Mouse (Mus musculus): ENCODE measurements around the gene Eea1. TPM values are rescaled to one million over a fixed set of nuclear protein-coding genes. Genes with fewer than 3 reads are reported as not detected.

Gene Eea1
- polyA plus RNA-seq, 1 experiment from 2014 or later = 10.3 TPM

DNA sequence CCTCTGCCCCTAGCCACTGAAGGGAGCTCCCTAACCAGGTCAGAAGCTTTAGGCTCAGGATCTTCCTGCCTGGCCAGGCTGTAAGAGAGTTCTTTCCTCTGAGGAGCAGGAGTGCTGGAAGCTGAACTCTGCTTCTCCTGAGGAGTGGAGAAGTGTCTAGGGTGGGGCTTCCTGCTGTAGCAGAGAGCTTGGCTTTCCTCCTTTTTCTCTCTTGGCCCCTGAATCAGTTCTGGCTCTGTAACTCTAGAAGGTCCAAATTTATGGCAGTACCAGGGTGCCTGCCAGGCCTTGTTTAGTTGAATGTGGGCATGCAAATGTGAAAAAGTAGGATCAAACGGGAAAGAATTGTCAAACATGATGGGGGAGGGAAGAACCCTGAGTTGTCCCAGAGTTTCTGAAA, 17.1 kb downstream of the Eea1 start:
- Histone ChIP-seq H3K4me2 (ENCODE audit: low read depth, severe bottlenecking) (no peak overlapping the region), H3K9ac (ENCODE audit: low read length) (no peak overlapping the region), H3K4me3 (ENCODE audit: low read depth, low read length) (no peak overlapping the region), H3K27ac (replicated peaks; ENCODE audit: low read depth, low read length) (no peak overlapping the region), H3K4me1 (ENCODE audit: control insufficient read depth, insufficient read depth, low read length) (no peaks in the 10 kb centered on the region), H3K36me3 (ENCODE audit: control insufficient read depth, insufficient read depth, low read length) (no peaks in the 10 kb centered on the region), H3K9me3 (ENCODE audit: control insufficient read depth, low read length) (no peaks in the 10 kb centered on the region), H3K27me3 (ENCODE audit: control insufficient read depth, insufficient read depth, low read length) (no peaks in the 10 kb centered on the region)
- ATAC-seq (ENCODE audit: insufficient number of reproducible peaks, low FRiP score, low TSS enrichment, low read depth) = no peak
- DNase-seq (ENCODE audit: low spot score) = no peak
- 53% methylated on average over 1 of the region's 1 CpGs for WGBS

DNA sequence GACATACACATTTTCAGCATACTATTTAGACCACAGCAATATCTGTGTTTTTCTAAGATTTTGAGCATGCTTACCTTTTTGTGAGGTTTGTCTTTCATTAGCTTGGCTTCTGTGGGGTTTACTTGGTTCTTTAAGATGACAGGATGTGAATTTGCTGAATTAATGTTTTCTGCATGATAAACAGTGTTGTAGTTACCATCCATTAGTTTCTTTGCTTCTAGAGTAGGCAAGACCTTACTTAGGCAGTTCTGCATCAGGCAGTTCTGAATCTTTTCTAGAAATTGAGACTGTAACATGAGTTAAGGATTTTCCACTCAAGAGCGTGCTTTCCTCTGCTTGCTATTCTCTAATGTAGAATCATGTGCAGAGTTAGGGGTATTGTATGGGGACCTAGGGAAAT, 24.2 kb downstream of the Eea1 start:
- no peak for DNase-seq (ENCODE audit: low spot score)
- ATAC-seq (ENCODE audit: insufficient number of reproducible peaks, low FRiP score, low TSS enrichment, low read depth) = no peak
- H3K9me3 ChIP-seq (ENCODE audit: control insufficient read depth, low read length) = no peaks in the 10 kb centered on the region
- H3K4me2 ChIP-seq (ENCODE audit: low read depth, severe bottlenecking) = no peak overlapping the region
- no peak overlapping the region for H3K9ac ChIP-seq (ENCODE audit: low read length)
- H3K27me3 ChIP-seq (ENCODE audit: control insufficient read depth, insufficient read depth, low read length) = no peaks in the 10 kb centered on the region
- WGBS = 90% methylated on average over 1 of the region's 1 CpGs
- no peak overlapping the region for H3K27ac ChIP-seq (replicated peaks; ENCODE audit: low read depth, low read length)
- H3K4me3 ChIP-seq (ENCODE audit: low read depth, low read length) = no peak overlapping the region
- no peaks in the 10 kb centered on the region for H3K36me3 ChIP-seq (ENCODE audit: control insufficient read depth, insufficient read depth, low read length)
- no peaks in the 10 kb centered on the region for H3K4me1 ChIP-seq (ENCODE audit: control insufficient read depth, insufficient read depth, low read length)

DNA sequence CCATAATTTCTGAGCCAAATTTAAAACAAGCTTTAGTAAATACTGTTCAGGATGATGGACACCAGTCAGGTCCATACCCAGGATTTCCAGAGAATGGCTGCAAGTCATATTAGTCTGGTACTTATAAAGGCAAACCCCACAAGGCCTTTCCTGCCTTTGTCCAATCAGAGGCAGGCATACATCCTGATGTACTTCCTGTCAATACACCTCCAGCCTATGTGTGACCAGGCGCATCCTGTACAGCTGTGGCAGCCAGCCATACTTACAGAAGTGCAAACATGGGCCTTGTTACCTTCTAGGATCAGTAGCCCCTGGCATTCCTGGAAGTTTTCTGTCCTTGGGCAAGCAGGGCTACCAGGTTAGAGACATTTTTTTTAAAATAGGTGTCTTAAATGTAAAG, 29.2 kb downstream of the Eea1 start:
- no peak overlapping the region for H3K4me2 ChIP-seq (ENCODE audit: low read depth, severe bottlenecking)
- no peak overlapping the region for H3K4me3 ChIP-seq (ENCODE audit: low read depth, low read length)
- H3K27me3 ChIP-seq (ENCODE audit: control insufficient read depth, insufficient read depth, low read length) = no peaks in the 10 kb centered on the region
- H3K9me3 ChIP-seq (ENCODE audit: control insufficient read depth, low read length) = no peaks in the 10 kb centered on the region
- no peaks in the 10 kb centered on the region for H3K36me3 ChIP-seq (ENCODE audit: control insufficient read depth, insufficient read depth, low read length)
- 84% methylated on average over 1 of the region's 1 CpGs for WGBS
- DNase-seq (ENCODE audit: low spot score) = no peak
- H3K27ac ChIP-seq (replicated peaks; ENCODE audit: low read depth, low read length) = no peak overlapping the region
- ATAC-seq (ENCODE audit: insufficient number of reproducible peaks, low FRiP score, low TSS enrichment, low read depth) = no peak
- H3K9ac ChIP-seq (ENCODE audit: low read length) = no peak overlapping the region
- H3K4me1 ChIP-seq (ENCODE audit: control insufficient read depth, insufficient read depth, low read length) = no peaks in the 10 kb centered on the region

DNA sequence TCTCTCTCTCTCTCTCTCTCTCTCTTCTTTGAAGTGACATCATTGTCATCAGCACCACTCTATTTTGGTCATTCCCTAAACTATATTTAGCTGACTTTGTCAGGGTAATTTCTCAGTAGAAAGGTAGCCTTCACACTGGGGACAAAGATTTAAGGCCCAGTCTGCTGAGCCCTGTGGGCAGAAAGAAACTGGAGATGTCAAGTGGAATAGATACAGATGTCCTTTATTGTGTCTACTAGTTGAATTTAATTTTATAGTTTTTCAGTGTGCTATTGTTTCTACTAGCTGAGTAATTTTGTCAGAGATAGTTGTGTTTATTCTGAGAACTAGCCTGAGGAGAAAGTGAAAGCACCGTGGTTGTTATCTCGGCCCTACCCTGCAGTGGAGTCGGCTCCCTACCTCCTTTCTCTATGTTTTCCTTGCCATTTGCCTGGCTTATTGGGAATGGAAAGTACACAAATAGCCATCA, 30.3 kb downstream of the Eea1 start:
- no peak overlapping the region for H3K4me2 ChIP-seq (ENCODE audit: low read depth, severe bottlenecking)
- ATAC-seq (ENCODE audit: insufficient number of reproducible peaks, low FRiP score, low TSS enrichment, low read depth) (no peak), DNase-seq (ENCODE audit: low spot score) (no peak)
- H3K4me3 ChIP-seq (ENCODE audit: low read depth, low read length) = no peak overlapping the region
- no peaks in the 10 kb centered on the region for H3K27me3 ChIP-seq (ENCODE audit: control insufficient read depth, insufficient read depth, low read length)
- no peaks in the 10 kb centered on the region for H3K4me1 ChIP-seq (ENCODE audit: control insufficient read depth, insufficient read depth, low read length)
- no peaks in the 10 kb centered on the region for H3K36me3 ChIP-seq (ENCODE audit: control insufficient read depth, insufficient read depth, low read length)
- H3K9ac ChIP-seq (ENCODE audit: low read length) = no peak overlapping the region
- no peaks in the 10 kb centered on the region for H3K9me3 ChIP-seq (ENCODE audit: control insufficient read depth, low read length)
- no peak overlapping the region for H3K27ac ChIP-seq (replicated peaks; ENCODE audit: low read depth, low read length)
- 85% methylated on average over 3 of the region's 3 CpGs for WGBS

- Histone ChIP-seq H3K27me3 (ENCODE audit: control insufficient read depth, insufficient read depth, low read length) (no peaks in the 10 kb centered on the region), H3K27ac (replicated peaks; ENCODE audit: low read depth, low read length) (no peak overlapping the region), H3K9me3 (ENCODE audit: control insufficient read depth, low read length) (no peaks in the 10 kb centered on the region), H3K9ac (ENCODE audit: low read length) (no peak overlapping the region), H3K36me3 (ENCODE audit: control insufficient read depth, insufficient read depth, low read length) (no peaks in the 10 kb centered on the region), H3K4me2 (ENCODE audit: low read depth, severe bottlenecking) (no peak overlapping the region), H3K4me1 (ENCODE audit: control insufficient read depth, insufficient read depth, low read length) (no peaks in the 10 kb centered on the region), H3K4me3 (ENCODE audit: low read depth, low read length) (no peak overlapping the region)
- WGBS = 84% methylated on average over 4 of the region's 4 CpGs
- ATAC-seq (ENCODE audit: insufficient number of reproducible peaks, low FRiP score, low TSS enrichment, low read depth) = no peak
- DNase-seq (ENCODE audit: low spot score) = no peak
Measured at GRCm38 (mm10) chr10:95971341-95971740, 30.9 kb downstream of the Eea1 start.

DNA sequence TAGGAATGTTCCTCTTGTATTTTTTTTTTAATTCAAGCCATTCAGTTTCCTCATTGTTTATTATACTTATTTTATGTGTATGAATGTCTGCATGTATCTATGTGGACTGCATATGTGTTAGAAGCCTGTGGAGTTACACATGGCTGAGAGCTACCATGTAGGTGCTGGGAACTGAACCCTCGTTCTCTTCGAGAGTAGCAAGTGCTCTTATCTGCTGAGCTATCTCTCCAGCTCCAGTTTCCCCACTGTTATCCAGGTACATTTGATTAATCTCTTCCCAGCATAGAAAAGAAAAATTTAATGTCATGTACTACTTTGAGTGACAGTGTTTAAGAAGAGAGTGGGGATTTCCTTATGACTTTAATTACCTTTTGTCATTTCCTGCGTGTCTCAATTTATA, 31.5 kb downstream of the Eea1 start:
- no peaks in the 10 kb centered on the region for H3K4me1 ChIP-seq (ENCODE audit: control insufficient read depth, insufficient read depth, low read length)
- 89% methylated on average over 3 of the region's 3 CpGs for WGBS
- DNase-seq (ENCODE audit: low spot score) = no peak
- no peaks in the 10 kb centered on the region for H3K27me3 ChIP-seq (ENCODE audit: control insufficient read depth, insufficient read depth, low read length)
- no peaks in the 10 kb centered on the region for H3K36me3 ChIP-seq (ENCODE audit: control insufficient read depth, insufficient read depth, low read length)
- no peak overlapping the region for H3K9ac ChIP-seq (ENCODE audit: low read length)
- no peak overlapping the region for H3K27ac ChIP-seq (replicated peaks; ENCODE audit: low read depth, low read length)
- no peak overlapping the region for H3K4me2 ChIP-seq (ENCODE audit: low read depth, severe bottlenecking)
- ATAC-seq (ENCODE audit: insufficient number of reproducible peaks, low FRiP score, low TSS enrichment, low read depth) = no peak
- no peak overlapping the region for H3K4me3 ChIP-seq (ENCODE audit: low read depth, low read length)
- H3K9me3 ChIP-seq (ENCODE audit: control insufficient read depth, low read length) = no peaks in the 10 kb centered on the region

DNA sequence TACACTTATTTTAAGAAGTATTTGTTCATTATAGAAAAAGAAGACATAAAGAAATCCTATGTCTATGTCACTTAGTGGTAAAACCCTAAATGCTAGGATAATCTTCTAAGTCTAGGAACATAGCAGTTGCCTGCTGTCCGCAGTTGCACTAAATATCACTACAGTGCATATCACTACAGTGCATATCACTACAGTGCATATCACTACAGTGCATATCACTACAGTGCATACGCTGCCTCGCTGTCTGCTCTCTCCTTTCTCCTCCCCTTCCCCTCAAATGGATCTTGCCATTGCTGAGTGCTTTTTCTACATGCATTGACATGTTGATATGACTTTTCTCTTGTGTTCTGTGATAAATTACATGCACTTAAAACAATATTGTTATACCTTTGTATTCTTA, 34.0 kb downstream of the Eea1 start:
- Histone ChIP-seq H3K27ac (replicated peaks; ENCODE audit: low read depth, low read length) (no peak overlapping the region), H3K27me3 (ENCODE audit: control insufficient read depth, insufficient read depth, low read length) (no peaks in the 10 kb centered on the region), H3K36me3 (ENCODE audit: control insufficient read depth, insufficient read depth, low read length) (no peaks in the 10 kb centered on the region), H3K4me2 (ENCODE audit: low read depth, severe bottlenecking) (no peak overlapping the region), H3K4me3 (ENCODE audit: low read depth, low read length) (no peak overlapping the region), H3K9me3 (ENCODE audit: control insufficient read depth, low read length) (no peaks in the 10 kb centered on the region), H3K4me1 (ENCODE audit: control insufficient read depth, insufficient read depth, low read length) (no peaks in the 10 kb centered on the region), H3K9ac (ENCODE audit: low read length) (no peak overlapping the region)
- no peak for ATAC-seq (ENCODE audit: insufficient number of reproducible peaks, low FRiP score, low TSS enrichment, low read depth)
- no peak for DNase-seq (ENCODE audit: low spot score)
- WGBS = 91% methylated on average over 3 of the region's 3 CpGs

DNA sequence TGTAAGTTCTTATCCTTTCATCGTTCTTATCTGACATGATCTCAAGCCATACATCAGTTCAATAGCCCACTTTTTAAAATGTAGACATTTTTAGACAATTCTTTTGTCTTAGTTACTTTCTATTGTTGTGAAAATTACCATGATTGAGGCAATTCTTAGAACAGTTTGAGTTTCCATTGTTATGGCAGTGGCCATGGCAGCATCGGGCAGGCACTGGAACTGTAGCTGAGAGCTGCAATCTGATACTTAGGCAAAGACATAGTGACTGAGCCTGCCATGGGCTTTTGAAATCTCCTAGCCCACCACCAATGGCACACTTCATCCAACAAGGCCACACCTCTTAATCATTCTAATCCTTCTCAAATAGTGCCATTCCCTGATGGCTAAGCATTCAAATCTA, 36.3 kb downstream of the Eea1 start:
- H3K4me2 ChIP-seq (ENCODE audit: low read depth, severe bottlenecking) = no peak overlapping the region
- no peaks in the 10 kb centered on the region for H3K4me1 ChIP-seq (ENCODE audit: control insufficient read depth, insufficient read depth, low read length)
- no peak overlapping the region for H3K27ac ChIP-seq (replicated peaks; ENCODE audit: low read depth, low read length)
- no peaks in the 10 kb centered on the region for H3K27me3 ChIP-seq (ENCODE audit: control insufficient read depth, insufficient read depth, low read length)
- H3K9me3 ChIP-seq (ENCODE audit: control insufficient read depth, low read length) = no peaks in the 10 kb centered on the region
- no peak overlapping the region for H3K9ac ChIP-seq (ENCODE audit: low read length)
- ATAC-seq (ENCODE audit: insufficient number of reproducible peaks, low FRiP score, low TSS enrichment, low read depth) (no peak), DNase-seq (ENCODE audit: low spot score) (no peak)
- no peak overlapping the region for H3K4me3 ChIP-seq (ENCODE audit: low read depth, low read length)
- WGBS = 95% methylated on average over 2 of the region's 2 CpGs
- H3K36me3 ChIP-seq (ENCODE audit: control insufficient read depth, insufficient read depth, low read length) = no peaks in the 10 kb centered on the region

- H3K4me3 ChIP-seq (ENCODE audit: low read depth, low read length) = no peak overlapping the region
- no peaks in the 10 kb centered on the region for H3K27me3 ChIP-seq (ENCODE audit: control insufficient read depth, insufficient read depth, low read length)
- no peaks in the 10 kb centered on the region for H3K36me3 ChIP-seq (ENCODE audit: control insufficient read depth, insufficient read depth, low read length)
- H3K4me1 ChIP-seq (ENCODE audit: control insufficient read depth, insufficient read depth, low read length) = no peaks in the 10 kb centered on the region
- no peak overlapping the region for H3K27ac ChIP-seq (replicated peaks; ENCODE audit: low read depth, low read length)
- no peaks in the 10 kb centered on the region for H3K9me3 ChIP-seq (ENCODE audit: control insufficient read depth, low read length)
- no peak overlapping the region for H3K9ac ChIP-seq (ENCODE audit: low read length)
- WGBS = 87% methylated on average over 1 of the region's 1 CpGs
- no peak for DNase-seq (ENCODE audit: low spot score)
- ATAC-seq (ENCODE audit: insufficient number of reproducible peaks, low FRiP score, low TSS enrichment, low read depth) = no peak
- H3K4me2 ChIP-seq (ENCODE audit: low read depth, severe bottlenecking) = no peak overlapping the region
Measured at GRCm38 (mm10) chr10:95989731-95990130, 49.3 kb downstream of the Eea1 start.

Measured in limb, embryonic 11.5 days (tissue).